Mouse (Mus musculus): ENCODE data around the gene Ankib1. TPM values are rescaled to one million over a fixed set of nuclear protein-coding genes. Genes with fewer than 3 reads are reported as not detected.
"Not testable (repeated sequence)": the region's sequence is repeated elsewhere in the genome, so short reads cannot be mapped to it uniquely, and the experiment has no call there.

The Ankib1 gene
- polyA plus RNA-seq, 1 experiment from 2014 or later: 15.0 TPM

DNA sequence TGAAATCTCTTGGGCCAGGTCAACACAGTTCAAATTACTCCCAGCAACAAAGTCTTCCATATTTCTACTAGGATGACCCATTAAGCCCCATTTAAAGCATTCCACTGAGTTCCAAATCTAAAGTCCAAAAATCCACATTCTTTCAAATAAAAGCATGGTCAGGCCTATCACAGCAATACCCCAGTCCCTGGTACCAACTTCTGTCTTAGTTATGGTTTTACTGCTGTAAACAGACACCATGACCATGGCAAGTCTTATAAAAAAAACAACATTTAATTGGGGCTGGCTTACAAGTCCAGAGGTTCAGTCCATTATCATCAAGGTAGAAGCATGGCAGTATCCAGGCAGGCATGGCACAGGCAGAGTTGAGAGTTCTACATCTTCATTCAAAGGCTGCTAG lies 4.1 kb downstream of the Ankib1 start:
- not testable (repeated sequence) for H3K4me1 ChIP-seq (ENCODE audit: control insufficient read depth, insufficient read depth, low read length); H3K27ac ChIP-seq (ENCODE audit: low read depth, low read length); H3K4me3 ChIP-seq (ENCODE audit: low read depth, low read length); H3K27me3 ChIP-seq (ENCODE audit: control insufficient read depth, insufficient read depth, low read length); DNase-seq (ENCODE audit: low spot score, missing footprints); ATAC-seq (ENCODE audit: low FRiP score); H3K9ac ChIP-seq (ENCODE audit: low read length); H3K36me3 ChIP-seq (ENCODE audit: control insufficient read depth, insufficient read depth, low read length); H3K9me3 ChIP-seq (ENCODE audit: control insufficient read depth, low read length); H3K4me2 ChIP-seq

DNA sequence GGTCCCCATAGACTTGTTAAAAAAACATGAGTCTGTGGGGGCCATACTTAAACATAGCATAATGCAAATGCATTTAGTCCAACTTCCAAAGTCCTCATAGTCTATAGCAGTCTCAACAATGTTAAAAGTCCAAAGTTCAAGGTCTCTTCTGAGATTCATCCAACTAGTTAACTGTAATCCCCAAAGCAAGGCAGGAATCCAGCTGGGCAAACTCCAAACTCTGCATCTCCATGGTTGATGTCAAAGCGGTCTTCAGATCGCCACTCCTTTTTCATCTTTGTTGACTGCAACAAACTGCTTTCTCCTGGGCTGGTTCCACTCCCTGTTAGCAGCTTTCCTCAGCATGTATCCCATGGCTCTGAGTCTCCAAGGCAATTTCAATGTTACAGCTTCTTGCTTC lies 5.6 kb downstream of the Ankib1 start:
- not testable (repeated sequence) for H3K27me3 ChIP-seq (ENCODE audit: control insufficient read depth, insufficient read depth, low read length); H3K9ac ChIP-seq (ENCODE audit: low read length); H3K9me3 ChIP-seq (ENCODE audit: control insufficient read depth, low read length); H3K4me2 ChIP-seq; H3K27ac ChIP-seq (ENCODE audit: low read depth, low read length); H3K36me3 ChIP-seq (ENCODE audit: control insufficient read depth, insufficient read depth, low read length); ATAC-seq (ENCODE audit: low FRiP score); DNase-seq (ENCODE audit: low spot score, missing footprints); H3K4me3 ChIP-seq (ENCODE audit: low read depth, low read length); H3K4me1 ChIP-seq (ENCODE audit: control insufficient read depth, insufficient read depth, low read length)
- 97% methylated on average over 2 of the region's 2 CpGs for WGBS

DNA sequence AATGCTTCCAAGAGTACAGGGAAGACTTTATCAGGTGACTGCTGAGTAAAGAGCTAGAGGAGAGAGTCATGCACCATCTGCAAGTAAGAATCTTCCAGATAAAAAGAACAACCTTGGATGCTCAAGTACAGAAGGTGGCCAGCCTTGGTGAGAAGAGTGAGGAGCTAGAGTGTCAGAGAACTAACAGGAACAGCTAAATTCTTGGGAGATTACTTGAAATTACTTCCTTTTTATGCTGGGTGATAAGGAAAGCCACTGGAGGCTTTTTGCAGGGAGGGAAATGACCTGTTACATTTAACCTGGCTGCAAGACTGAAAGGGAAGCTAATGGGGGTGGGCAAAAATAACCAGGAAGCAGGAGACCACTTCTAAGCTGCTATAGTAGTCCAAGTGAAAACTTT lies 11.7 kb downstream of the Ankib1 start:
- Histone ChIP-seq H3K9me3 (ENCODE audit: control insufficient read depth, low read length) (no peaks in the 10 kb centered on the region), H3K4me1 (ENCODE audit: control insufficient read depth, insufficient read depth, low read length) (no peaks in the 10 kb centered on the region), H3K4me3 (ENCODE audit: low read depth, low read length) (no peak overlapping the region), H3K4me2 (no peak overlapping the region), H3K9ac (ENCODE audit: low read length) (no peak overlapping the region), H3K27ac (ENCODE audit: low read depth, low read length) (no peak overlapping the region), H3K36me3 (ENCODE audit: control insufficient read depth, insufficient read depth, low read length) (no peaks in the 10 kb centered on the region), H3K27me3 (ENCODE audit: control insufficient read depth, insufficient read depth, low read length) (no peaks in the 10 kb centered on the region)
- DNase-seq (ENCODE audit: low spot score, missing footprints) (no peak), ATAC-seq (ENCODE audit: low FRiP score) (no peak)

DNA sequence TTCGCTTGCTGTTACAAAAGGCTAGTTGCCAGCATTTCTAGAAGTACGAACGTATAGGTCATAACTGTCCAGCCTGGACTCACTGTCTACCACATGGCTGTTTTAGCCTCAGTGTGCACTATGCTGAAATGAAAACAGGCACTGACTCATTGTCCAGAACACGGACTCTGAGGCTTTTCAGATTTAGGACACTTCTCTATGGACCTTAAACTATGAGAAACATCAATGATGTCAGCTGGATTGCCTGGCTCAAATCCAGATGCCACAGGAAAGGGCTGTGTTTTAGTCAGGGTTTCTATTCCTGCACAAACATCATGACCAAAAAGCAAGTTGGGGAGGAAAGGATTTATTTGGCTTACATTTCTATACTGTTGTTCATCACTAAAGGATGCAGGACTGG lies 15.2 kb downstream of the Ankib1 start:
- no peak for ATAC-seq (ENCODE audit: low FRiP score)
- Histone ChIP-seq H3K9ac (ENCODE audit: low read length) (no peak overlapping the region), H3K4me1 (ENCODE audit: control insufficient read depth, insufficient read depth, low read length) (no peaks in the 10 kb centered on the region), H3K36me3 (ENCODE audit: control insufficient read depth, insufficient read depth, low read length) (no peaks in the 10 kb centered on the region), H3K9me3 (ENCODE audit: control insufficient read depth, low read length) (no peaks in the 10 kb centered on the region), H3K4me2 (no peak overlapping the region), H3K27ac (ENCODE audit: low read depth, low read length) (no peak overlapping the region), H3K4me3 (ENCODE audit: low read depth, low read length) (no peak overlapping the region), H3K27me3 (ENCODE audit: control insufficient read depth, insufficient read depth, low read length) (no peaks in the 10 kb centered on the region)
- DNase-seq (ENCODE audit: low spot score, missing footprints): no peak
- 93% methylated on average over 4 of the region's 4 CpGs for WGBS

DNA sequence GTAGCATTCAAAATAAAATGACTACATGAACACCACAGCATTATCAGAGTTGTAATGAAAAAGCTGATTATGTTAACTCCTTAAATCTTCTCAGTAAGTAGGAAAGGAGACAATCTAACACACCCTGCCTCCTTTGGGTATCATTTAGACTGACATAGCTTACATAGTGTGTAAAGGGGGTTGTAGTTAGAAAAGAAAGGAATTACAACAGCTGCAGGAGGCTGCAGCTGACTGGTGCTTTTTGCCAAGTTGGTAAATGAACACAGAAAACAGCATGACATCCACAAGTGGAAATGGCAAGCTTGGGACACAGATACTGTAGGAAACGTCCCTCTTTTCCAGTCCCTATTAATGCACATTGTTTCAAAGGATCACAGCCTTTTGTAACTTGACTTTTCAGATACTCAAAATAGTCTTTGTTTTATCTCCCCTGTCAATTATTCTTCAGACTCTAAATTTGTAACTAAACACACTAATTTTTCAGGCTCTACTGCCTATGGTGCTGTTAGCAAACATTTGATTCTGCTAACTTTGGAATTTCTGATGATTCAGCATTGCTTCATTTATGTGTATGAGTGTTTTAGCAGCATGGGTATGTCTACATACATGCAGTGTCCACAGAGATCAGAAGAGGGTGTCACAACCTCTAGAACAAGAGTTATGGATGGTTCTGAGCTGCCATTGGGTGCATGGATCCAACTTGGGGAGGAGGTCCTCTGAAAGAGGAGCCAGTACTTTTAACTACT lies 17.8 kb downstream of the Ankib1 start:
- ATAC-seq (ENCODE audit: low FRiP score) (no peak), DNase-seq (ENCODE audit: low spot score, missing footprints) (no peak)
- Histone ChIP-seq H3K9ac (ENCODE audit: low read length) (no peak overlapping the region), H3K9me3 (ENCODE audit: control insufficient read depth, low read length) (no peaks in the 10 kb centered on the region), H3K4me3 (ENCODE audit: low read depth, low read length) (no peak overlapping the region), H3K36me3 (ENCODE audit: control insufficient read depth, insufficient read depth, low read length) (no peaks in the 10 kb centered on the region), H3K4me2 (no peak overlapping the region), H3K27ac (ENCODE audit: low read depth, low read length) (no peak overlapping the region), H3K4me1 (ENCODE audit: control insufficient read depth, insufficient read depth, low read length) (no peaks in the 10 kb centered on the region), H3K27me3 (ENCODE audit: control insufficient read depth, insufficient read depth, low read length) (no peaks in the 10 kb centered on the region)
- 83% methylated on average over 1 of the region's 1 CpGs for WGBS

DNA sequence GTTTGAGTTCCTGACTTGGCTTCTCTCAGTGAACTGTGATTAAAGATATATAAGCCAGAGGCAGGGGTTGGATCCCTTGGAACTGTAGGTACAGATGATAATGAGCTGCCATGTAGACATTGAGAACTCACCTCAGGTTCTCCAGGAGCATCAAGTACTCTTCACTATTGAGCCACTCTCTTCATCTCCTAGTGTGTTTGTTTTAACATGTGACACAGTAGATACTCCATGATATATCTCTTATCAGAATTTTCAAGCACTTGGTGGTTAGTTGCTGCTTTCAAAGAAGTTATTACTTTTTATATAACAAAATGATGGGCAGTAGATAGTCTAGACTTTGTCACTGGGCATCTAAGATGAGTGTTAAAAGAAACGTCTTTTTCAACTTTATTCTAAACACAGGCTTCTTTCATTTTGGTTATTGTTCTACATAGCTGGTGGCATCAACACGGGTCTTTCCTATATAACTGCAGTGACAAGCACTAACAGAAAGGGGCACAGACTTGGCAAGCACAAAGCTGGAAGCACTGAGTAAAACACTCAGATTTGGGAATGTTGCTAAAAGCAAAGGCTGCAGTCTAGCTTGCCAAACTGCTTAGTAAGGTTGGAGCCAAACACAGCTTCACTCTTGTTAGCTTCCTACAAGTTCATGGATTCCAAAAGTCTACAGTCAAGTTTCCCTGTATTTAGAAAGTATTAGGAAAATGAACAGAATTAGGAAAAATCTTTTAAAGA lies 18.6 kb downstream of the Ankib1 start:
- DNase-seq (ENCODE audit: low spot score, missing footprints) (no peak), ATAC-seq (ENCODE audit: low FRiP score) (no peak)
- Histone ChIP-seq H3K4me3 (ENCODE audit: low read depth, low read length) (no peak overlapping the region), H3K4me2 (no peak overlapping the region), H3K9ac (ENCODE audit: low read length) (no peak overlapping the region), H3K36me3 (ENCODE audit: control insufficient read depth, insufficient read depth, low read length) (no peaks in the 10 kb centered on the region), H3K4me1 (ENCODE audit: control insufficient read depth, insufficient read depth, low read length) (no peaks in the 10 kb centered on the region), H3K27me3 (ENCODE audit: control insufficient read depth, insufficient read depth, low read length) (no peaks in the 10 kb centered on the region), H3K27ac (ENCODE audit: low read depth, low read length) (no peak overlapping the region), H3K9me3 (ENCODE audit: control insufficient read depth, low read length) (no peaks in the 10 kb centered on the region)
- 89% methylated on average over 2 of the region's 2 CpGs for WGBS

DNA sequence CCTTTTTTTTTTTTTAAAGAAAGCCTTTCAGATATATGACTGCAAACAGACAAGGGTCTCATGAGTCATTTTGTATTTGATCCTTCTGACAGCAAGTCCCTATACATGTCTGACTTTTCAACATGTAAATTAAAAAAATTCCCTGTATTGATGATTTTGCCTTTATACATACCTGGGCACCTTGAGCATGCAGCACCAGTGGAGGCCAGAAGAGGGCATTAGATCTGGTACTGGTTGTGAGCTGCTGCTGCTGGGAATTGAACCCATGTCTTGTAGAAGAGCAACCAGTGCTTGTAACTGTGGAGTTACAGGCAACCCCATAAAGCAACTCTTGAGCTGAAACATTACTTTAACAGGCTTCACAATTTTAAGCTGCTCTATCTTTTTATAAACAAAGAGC lies 20.1 kb downstream of the Ankib1 start:
- no peaks in the 10 kb centered on the region for H3K9me3 ChIP-seq (ENCODE audit: control insufficient read depth, low read length)
- no peak overlapping the region for H3K9ac ChIP-seq (ENCODE audit: low read length)
- H3K27me3 ChIP-seq (ENCODE audit: control insufficient read depth, insufficient read depth, low read length): no peaks in the 10 kb centered on the region
- no peaks in the 10 kb centered on the region for H3K4me1 ChIP-seq (ENCODE audit: control insufficient read depth, insufficient read depth, low read length)
- no peak overlapping the region for H3K4me2 ChIP-seq
- H3K4me3 ChIP-seq (ENCODE audit: low read depth, low read length): no peak overlapping the region
- no peaks in the 10 kb centered on the region for H3K36me3 ChIP-seq (ENCODE audit: control insufficient read depth, insufficient read depth, low read length)
- no peak overlapping the region for H3K27ac ChIP-seq (ENCODE audit: low read depth, low read length)
- ATAC-seq (ENCODE audit: low FRiP score) (no peak), DNase-seq (ENCODE audit: low spot score, missing footprints) (no peak)

DNA sequence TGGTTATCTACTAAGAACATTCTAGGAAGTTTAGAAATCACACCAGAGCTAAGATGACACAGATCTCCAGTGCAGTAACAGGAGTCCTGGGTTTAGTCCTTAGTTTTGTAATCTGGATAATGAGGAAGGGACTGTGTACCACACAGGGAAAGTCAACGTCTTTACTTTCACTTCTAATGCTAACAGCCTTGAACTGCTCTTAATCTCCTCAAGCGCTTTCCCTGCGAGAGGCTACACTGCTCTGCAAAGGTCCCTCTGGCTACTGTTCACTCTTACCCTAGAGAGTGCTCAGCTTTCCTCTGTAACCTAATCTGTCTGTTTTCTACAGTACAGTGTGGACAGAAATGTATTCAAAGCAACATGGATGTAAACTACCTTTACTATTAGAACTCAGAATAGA lies 30.7 kb downstream of the Ankib1 start:
- Histone ChIP-seq H3K27ac (ENCODE audit: low read depth, low read length) (no peak overlapping the region), H3K9me3 (ENCODE audit: control insufficient read depth, low read length) (no peaks in the 10 kb centered on the region), H3K4me1 (ENCODE audit: control insufficient read depth, insufficient read depth, low read length) (0 out of 2 replicates have a peak, but pooled peaks cover 3% of the 10 kb centered on the region), H3K4me3 (ENCODE audit: low read depth, low read length) (no peak overlapping the region), H3K4me2 (no peak overlapping the region), H3K27me3 (ENCODE audit: control insufficient read depth, insufficient read depth, low read length) (no peaks in the 10 kb centered on the region), H3K9ac (ENCODE audit: low read length) (no peak overlapping the region), H3K36me3 (ENCODE audit: control insufficient read depth, insufficient read depth, low read length) (no peaks in the 10 kb centered on the region)
- ATAC-seq (ENCODE audit: low FRiP score): no peak
- 58% methylated on average over 3 of the region's 3 CpGs for WGBS
- DNase-seq (ENCODE audit: low spot score, missing footprints): no peak

DNA sequence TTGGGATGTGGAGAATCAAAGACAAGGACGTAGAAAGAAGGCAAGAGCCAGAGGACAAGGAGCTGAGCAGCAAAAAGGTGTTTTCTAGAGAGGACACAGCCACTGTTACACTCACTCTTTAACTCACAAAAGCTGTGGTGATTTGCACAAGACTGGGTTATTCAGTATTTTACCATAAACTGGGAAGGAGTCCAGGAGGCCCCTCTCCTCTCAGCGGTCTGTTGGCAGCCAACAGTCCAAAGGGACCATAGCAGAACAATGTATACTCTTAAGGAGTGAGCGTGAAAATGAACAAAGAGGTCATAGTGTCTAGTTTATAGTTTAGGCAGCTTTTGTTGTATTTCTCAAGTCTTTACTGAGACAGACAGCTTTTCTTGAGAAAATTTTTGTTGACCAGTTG lies 31.2 kb downstream of the Ankib1 start:
- Histone ChIP-seq H3K4me3 (ENCODE audit: low read depth, low read length) (no peak overlapping the region), H3K36me3 (ENCODE audit: control insufficient read depth, insufficient read depth, low read length) (no peaks in the 10 kb centered on the region), H3K9ac (ENCODE audit: low read length) (no peak overlapping the region), H3K27me3 (ENCODE audit: control insufficient read depth, insufficient read depth, low read length) (no peaks in the 10 kb centered on the region), H3K9me3 (ENCODE audit: control insufficient read depth, low read length) (no peaks in the 10 kb centered on the region), H3K27ac (ENCODE audit: low read depth, low read length) (no peak overlapping the region), H3K4me2 (no peak overlapping the region), H3K4me1 (ENCODE audit: control insufficient read depth, insufficient read depth, low read length) (0 out of 2 replicates have a peak, but pooled peaks cover 3% of the 10 kb centered on the region)
- ATAC-seq (ENCODE audit: low FRiP score): no peak
- DNase-seq (ENCODE audit: low spot score, missing footprints): no peak
- WGBS: 79% methylated on average over 3 of the region's 3 CpGs

Data from midbrain, embryonic 11.5 days (tissue).